Mouse (Mus musculus) adrenal gland, postnatal 36 days (tissue): ENCODE data around the gene Immp2l. TPM values are rescaled to one million over a fixed set of nuclear protein-coding genes. Genes with fewer than 3 reads are reported as not detected.

Experiments
- DNase-seq, 2 experiments: peaks; one replicate each; pipeline ENCODE4 v3.0.0; 2021; ENCODE audit warnings: mixed read lengths in 1 of 2
- total RNA-seq, 2 experiments: library from RNA; stranded (reverse); gene quantifications; 2 replicates each; pipeline ENCODE4 v1.2.3; 2021

Gene Immp2l
- total RNA-seq, 2 experiments from 2014 or later, result 20.0 to 20.3 TPM

GRCm38 (mm10) chr12:41528410-41528809 is 504.5 kb downstream of the Immp2l start:
- DNase-seq, result no peak

GRCm38 (mm10) chr12:41539989-41540388 is 516.1 kb downstream of the Immp2l start:
- no peak for DNase-seq

GRCm38 (mm10) chr12:41551578-41551977 is 527.7 kb downstream of the Immp2l start:
- no peak for DNase-seq

- no peak for DNase-seq
Measured at GRCm38 (mm10) chr12:41557832-41558231, 533.9 kb downstream of the Immp2l start.

GRCm38 (mm10) chr12:41558956-41559735 is 535.3 kb downstream of the Immp2l start:
- DNase-seq, result no peak

GRCm38 (mm10) chr12:41565540-41566432 is 541.9 kb downstream of the Immp2l start:
- DNase-seq, result peak in 1 of 2 experiments; percentile 20

- DNase-seq, result no peak
Measured at GRCm38 (mm10) chr12:41566433-41566794, 542.5 kb downstream of the Immp2l start.

- no peak for DNase-seq
Measured at GRCm38 (mm10) chr12:41573754-41574153, 549.9 kb downstream of the Immp2l start.

- no peak for DNase-seq
Measured at GRCm38 (mm10) chr12:41575221-41575620, 551.3 kb downstream of the Immp2l start.

GRCm38 (mm10) chr12:41593401-41593800 is 569.5 kb downstream of the Immp2l start:
- DNase-seq, result peak in 1 of 2 experiments; percentile 7

- DNase-seq, result no peak
Measured at GRCm38 (mm10) chr12:41594037-41594436, 570.1 kb downstream of the Immp2l start.

GRCm38 (mm10) chr12:41615271-41615670 is 591.4 kb downstream of the Immp2l start:
- DNase-seq, result no peak

- DNase-seq, result no peak
Measured at GRCm38 (mm10) chr12:41621341-41621740, 597.5 kb downstream of the Immp2l start.

- DNase-seq, result no peak
Measured at GRCm38 (mm10) chr12:41643262-41643661, 619.4 kb downstream of the Immp2l start.

GRCm38 (mm10) chr12:41644802-41645551 is 621.1 kb downstream of the Immp2l start:
- DNase-seq, result no peak

- DNase-seq, result no peak
Measured at GRCm38 (mm10) chr12:41646956-41647575, 623.2 kb downstream of the Immp2l start.

GRCm38 (mm10) chr12:41647675-41648074 is 623.8 kb downstream of the Immp2l start:
- no peak for DNase-seq

- no peak for DNase-seq
Measured at GRCm38 (mm10) chr12:41649826-41650541, 626.1 kb downstream of the Immp2l start.

- DNase-seq, result no peak
Measured at GRCm38 (mm10) chr12:41668280-41668679, 644.4 kb downstream of the Immp2l start.

GRCm38 (mm10) chr12:41669481-41669880 is 645.6 kb downstream of the Immp2l start:
- DNase-seq, result no peak

- DNase-seq, result no peak
Measured at GRCm38 (mm10) chr12:41674861-41675260, 651.0 kb downstream of the Immp2l start.
